Mouse (Mus musculus): ENCODE measurements around the gene Ttll10.

DNA sequence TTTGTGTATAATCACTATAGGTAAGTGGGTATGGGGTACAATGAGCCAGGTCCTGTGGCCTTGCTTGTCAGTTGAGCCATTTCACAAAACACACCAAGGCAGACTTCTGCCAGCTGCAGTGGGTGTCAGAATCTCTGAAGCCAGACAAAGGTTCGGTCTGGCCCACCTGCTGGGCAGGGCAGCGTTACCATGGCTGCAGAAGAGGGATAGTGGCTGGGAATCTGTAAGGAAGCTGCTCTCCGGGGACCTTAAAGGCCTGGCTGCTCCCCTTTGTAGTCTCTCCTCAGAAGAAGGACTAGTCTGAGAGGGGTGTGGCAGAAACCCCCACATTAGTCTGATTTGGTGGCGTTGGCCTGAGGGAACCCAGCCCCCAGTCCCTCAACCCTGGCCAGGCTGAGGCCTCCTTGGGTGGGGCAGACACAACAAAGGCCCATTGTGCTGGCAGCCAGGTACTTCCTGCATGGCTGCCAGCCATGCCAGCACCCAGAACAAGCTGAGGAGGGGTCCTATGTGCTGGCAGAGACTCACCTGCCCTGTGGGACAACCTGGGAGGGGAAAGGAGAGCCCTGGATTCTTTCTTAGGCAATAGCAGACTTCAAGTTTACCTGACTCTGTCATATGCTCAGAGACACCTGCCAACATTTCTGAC, 4.8 kb upstream of the Ttll10 start:
- TF ChIP-seq CTCF (IDR thresholded peaks at IDR 0.05; ENCODE audit: extremely low read depth, insufficient read depth, low read length) (no peak), POLR2A (IDR thresholded peaks at IDR 0.05; ENCODE audit: extremely low read depth, insufficient read depth, low read length) (no peak)

All from cortical plate, adult 2 months (tissue).